Mouse (Mus musculus) liver, adult 10 weeks (tissue): ENCODE data around the gene Fbxw18. TPM values are rescaled to one million over a fixed set of nuclear protein-coding genes. Genes with fewer than 3 reads are reported as not detected.

ENCODE experiments used
- polyA plus RNA-seq: library from polyadenylated mRNA; stranded (reverse); fragments of 350-450 nt; fragmentation: Illumina TruSeq; extraction: RNeasy Lipid Tissue Mini Kit (QIAGEN cat#74804); gene quantifications from one replicate; pipeline ENCODE4 v1.2.3, GENCODE M21; 2014; ENCODE audit warnings: low read depth, low replicate concordance

Gene Fbxw18
- polyA plus RNA-seq = not detected

DNA sequence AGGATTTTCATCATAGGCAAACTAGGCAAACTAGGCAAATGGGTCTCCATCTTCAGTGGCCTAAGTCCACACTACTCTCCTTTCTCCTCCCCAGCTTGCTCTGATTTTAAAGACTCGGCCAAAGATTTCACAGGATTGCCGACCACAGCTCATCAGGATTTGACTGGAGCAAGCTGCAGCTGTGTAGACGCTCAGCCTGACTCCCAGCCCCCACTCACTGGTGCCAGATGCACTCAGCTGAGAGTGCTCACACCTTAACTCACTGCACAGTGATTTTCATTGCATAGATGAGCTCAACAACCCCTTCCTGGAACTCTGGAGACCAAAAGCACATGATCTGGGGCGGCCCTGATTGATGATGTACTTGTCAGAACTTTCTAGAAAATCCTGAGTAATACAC, at the start of gene Fbxw18:
Gene Fbxw18, minus strand, starts transcription at position 101 of the 400 bp plus-strand sequence.

DNA sequence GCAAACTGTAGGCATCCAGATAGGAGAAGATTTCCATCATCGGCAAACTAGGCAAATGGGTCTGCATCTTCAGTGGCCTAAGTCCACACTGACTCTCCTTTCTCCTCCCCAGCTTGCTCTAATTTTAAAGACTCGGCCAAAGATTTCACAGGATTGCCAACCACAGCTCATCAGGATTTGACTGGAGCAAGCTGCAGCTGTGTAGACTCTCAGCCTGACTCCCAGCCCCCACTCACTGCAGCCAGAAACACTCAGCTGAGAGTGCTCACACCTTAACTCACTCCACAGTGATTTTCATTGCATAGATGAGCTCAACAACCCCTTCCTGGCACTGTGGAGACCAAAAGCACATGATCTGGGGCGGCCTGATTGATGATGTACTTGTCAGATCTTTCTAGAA, 43.5 kb upstream of the Fbxw18 start, which contains the start of gene Fbxw26:
Gene Fbxw26, minus strand, starts transcription at position 101 of the 400 bp plus-strand sequence.

DNA sequence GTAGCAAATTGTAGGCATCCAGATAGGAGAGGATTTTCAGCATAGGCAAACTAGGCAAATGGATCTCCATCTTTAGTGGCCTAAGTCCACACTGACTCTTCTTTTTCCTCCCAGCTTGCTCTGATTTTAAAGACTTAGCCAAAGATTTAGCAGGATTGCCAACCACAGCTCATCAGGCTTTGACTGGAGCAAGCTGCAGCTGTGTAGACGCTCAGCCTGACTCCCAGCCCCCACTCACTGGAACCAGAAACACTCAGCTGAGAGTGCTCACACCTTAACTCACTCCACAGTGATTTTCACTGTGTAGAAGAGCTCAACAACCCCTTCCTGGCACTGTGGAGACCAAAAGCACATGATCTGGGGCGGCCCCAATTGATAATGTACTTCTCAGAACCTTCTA, 37.9 kb downstream of the Fbxw18 start, which contains the start of gene Fbxw25:
Gene Fbxw25, minus strand, starts transcription at position 101 of the 400 bp plus-strand sequence.

Other genes with a start within 250 kb of the Fbxw18 start
- gene Fbxw19, start 206.8 kb downstream of the Fbxw18 start, polyA plus RNA-seq = not detected
- gene Fbxw15, start 134.4 kb downstream of the Fbxw18 start, polyA plus RNA-seq = not detected
- not detected for gene Fbxw24, start 76.6 kb downstream of the Fbxw18 start, polyA plus RNA-seq
- gene Fbxw25, start 38.0 kb downstream of the Fbxw18 start, polyA plus RNA-seq = not detected
- gene Fbxw26, start 43.4 kb upstream of the Fbxw18 start, polyA plus RNA-seq = not detected
- gene Fbxw27, start 88.0 kb upstream of the Fbxw18 start, polyA plus RNA-seq = not detected
- gene Spink8, start 109.6 kb upstream of the Fbxw18 start, polyA plus RNA-seq = not detected
- 7.1 TPM for gene Nme6, start 130.0 kb upstream of the Fbxw18 start, polyA plus RNA-seq
- not detected for gene Camp, start 146.9 kb upstream of the Fbxw18 start, polyA plus RNA-seq
- gene Cdc25a, start 172.9 kb upstream of the Fbxw18 start, polyA plus RNA-seq = 1.5 TPM
- 10.5 TPM for gene Map4, start 228.8 kb upstream of the Fbxw18 start, polyA plus RNA-seq